Mouse (Mus musculus) left cerebral cortex, postnatal 14 days (tissue): ENCODE measurements around the gene Ifi208. TPM values are rescaled to one million over a fixed set of nuclear protein-coding genes. Genes with fewer than 3 reads are reported as not detected.
A peak's percentile ranks its signal among the peaks of the same experiment; 100 is the strongest.
"Not testable (repeated sequence)": the region's sequence is repeated elsewhere in the genome, so short reads cannot be mapped to it uniquely, and the experiment has no call there.

Source experiments
- DNase-seq, 2 experiments: peaks; one replicate each; pipeline ENCODE4 v3.0.0; 2021 to 2022; ENCODE audit warnings: low spot score in 2 of 2, mixed read lengths in 1 of 2
- intact Hi-C: fragments of 180-260 bp; cut with DNase I; formaldehyde crosslinking; loops from one replicate; pipeline ENCODE4 v1.15.1; 2025
- long read RNA-seq, 2 experiments: library from polyadenylated mRNA; stranded (forward); transcript quantifications; one replicate each; pipeline ENCODE4 v2.0.0; 2021
- microRNA-seq, 2 experiments: library from miRNA; unstranded; fragments of <30 nt; microRNA quantifications; one replicate each; pipeline ENCODE4 v1.2.0; 2022
- total RNA-seq, 2 experiments: library from RNA; stranded (reverse); gene quantifications; 2 replicates each; pipeline ENCODE4 v1.2.3; 2021

Gene Ifi208
- not detected for total RNA-seq
- long read RNA-seq, experiment 1 = 0 reads
- long read RNA-seq, experiment 2 = 0 reads

- DNase-seq, intact Hi-C loops: not testable (repeated sequence)
Measured at GRCm38 (mm10) chr1:173673458-173674097, at the start of gene Ifi208. TSS of gene Ifi208 (plus strand) at chr1:173673675.

- DNase-seq = no peak
- intact Hi-C loops = no loop called here
Measured at GRCm38 (mm10) chr1:173624052-173624451, 49.4 kb upstream of the Ifi208 start.

- intact Hi-C loops = no loop called here
- no peak for DNase-seq
Measured at GRCm38 (mm10) chr1:173626686-173627085, 46.8 kb upstream of the Ifi208 start.

- DNase-seq, intact Hi-C loops: not testable (repeated sequence)
Measured at GRCm38 (mm10) chr1:173630622-173631021, 42.9 kb upstream of the Ifi208 start, which contains the start of gene Ifi209. TSS of gene Ifi209 (plus strand) at chr1:173630917.

GRCm38 (mm10) chr1:173633969-173634645, 39.4 kb upstream of the Ifi208 start:
- DNase-seq = no peak
- intact Hi-C loops = no loop called here

- DNase-seq = no peak
- intact Hi-C loops = no loop called here
Measured at GRCm38 (mm10) chr1:173645393-173645792, 28.1 kb upstream of the Ifi208 start.

GRCm38 (mm10) chr1:173657973-173658372, 15.5 kb upstream of the Ifi208 start:
- DNase-seq = no peak
- intact Hi-C loops = no loop called here

GRCm38 (mm10) chr1:173678605-173679004, 5.1 kb downstream of the Ifi208 start:
- DNase-seq, intact Hi-C loops: not testable (repeated sequence)

GRCm38 (mm10) chr1:173694270-173694669, 20.8 kb downstream of the Ifi208 start:
- intact Hi-C loops = no loop called here
- no peak for DNase-seq

GRCm38 (mm10) chr1:173733219-173733618, 59.7 kb downstream of the Ifi208 start:
- intact Hi-C loops = no loop called here
- no peak for DNase-seq

- DNase-seq, intact Hi-C loops: not testable (repeated sequence)
Measured at GRCm38 (mm10) chr1:173735015-173735414, 61.5 kb downstream of the Ifi208 start.

- intact Hi-C loops = no loop called here
- DNase-seq = peak in 1 of 2 experiments; percentile 16
Measured at GRCm38 (mm10) chr1:173736986-173737385, 63.5 kb downstream of the Ifi208 start.

- intact Hi-C loops = no loop called here
- no peak for DNase-seq
Measured at GRCm38 (mm10) chr1:173740537-173740936, 67.1 kb downstream of the Ifi208 start.

- no peak for DNase-seq
- intact Hi-C loops = no loop called here
Measured at GRCm38 (mm10) chr1:173741656-173742055, 68.2 kb downstream of the Ifi208 start, which contains the start of gene Ifi207. TSS of gene Ifi207 (minus strand) at chr1:173741747.

GRCm38 (mm10) chr1:173742262-173742661, 68.8 kb downstream of the Ifi208 start:
- DNase-seq = no peak
- intact Hi-C loops = no loop called here

Small RNAs within 50 kb of the gene (microRNA-seq; reads per million reads assigned to microRNA genes)
- gene Gm44339 = 0 reads per million in 2 experiments

Other genes starting within 250 kb of the Ifi208 start
- gene Ifi206, start 182.6 kb upstream of the Ifi208 start, total RNA-seq = not detected
- gene Ifi214, start 137.7 kb upstream of the Ifi208 start, total RNA-seq = not detected
- not detected for gene Ifi213, start 74.4 kb upstream of the Ifi208 start, total RNA-seq
- gene Ifi209, start 42.8 kb upstream of the Ifi208 start, total RNA-seq = not detected
- gene Ifi207, start 68.1 kb downstream of the Ifi208 start, total RNA-seq = under 1 TPM; 0.25 to 0.33 TPM
- gene Ifi204, start 93.3 kb downstream of the Ifi208 start, total RNA-seq = not detected
- not detected for gene Ifi211, start 239.4 kb downstream of the Ifi208 start, total RNA-seq